ENCODE assay signal across 8 mouse cellular contexts in genomic region chr2:155074766-155075330, GRCm38 (mm10). TPM values are rescaled to one million over a fixed set of nuclear protein-coding genes. Genes with fewer than 3 reads are reported as not detected.
DNase-seq lines count a peak whose midpoint lies in the region; ATAC-seq and TF ChIP-seq lines count a peak whose summit lies in the region.

No protein-coding gene starts in this region.

- no peak for ATAC-seq in CD4-positive, CD25-positive, alpha-beta regulatory T cell, adult 4 months
- ATAC-seq in liver, embryonic 11.5 days (replicated peaks; ENCODE audit: low FRiP score) = peak; percentile 21

- peak overlapping the region; percentile 94 for H3K9ac ChIP-seq in liver, embryonic 11.5 days (ENCODE audit: low read depth, low read length)

- H3K27ac ChIP-seq in spleen, adult 2 months (ENCODE audit: insufficient read depth, low read length) = 0 out of 2 replicates have a peak overlapping the region, but pooled peaks have one; percentile 58
- H3K27ac ChIP-seq in liver, embryonic 11.5 days (ENCODE audit: low read depth, low read length) = peak overlapping the region; percentile 60
- peak overlapping the region; percentile 64 for H3K27ac ChIP-seq in small intestine, adult 2 months (ENCODE audit: insufficient read depth, low read depth, low read length)

- TF ChIP-seq CTCF in spleen, adult 2 months (IDR thresholded peaks at IDR 0.05; ENCODE audit: extremely low read depth, insufficient read depth, insufficient read length, insufficient replicate concordance) = no peak
- TF ChIP-seq CTCF in small intestine, adult 2 months (IDR thresholded peaks at IDR 0.05; ENCODE audit: extremely low read depth, insufficient read length, insufficient replicate concordance, low read depth, low read length) = no peak

- DNase-seq in CD4-positive, CD25-positive, alpha-beta regulatory T cell, adult 2 months (ENCODE audit: low read depth, low spot score) = peak; percentile 34
- DNase-seq in spleen, adult 2 months (ENCODE audit: low read depth in 1 of 2, low spot score in 2 of 2) = no peak
- DNase-seq in spleen, postnatal 36 days (ENCODE audit: low spot score in 2 of 2) = no peak
- peak; percentile 57 for DNase-seq in forelimb bud, embryonic 11.5 days (ENCODE audit: low read depth, low spot score)
- peak; percentile 47 for DNase-seq in liver, embryonic 11.5 days (ENCODE audit: low spot score)
- no peak for DNase-seq in gastrocnemius, adult 8-10 months (ENCODE audit: low spot score in 2 of 2)

- H3K4me2 ChIP-seq in liver, embryonic 11.5 days = peak overlapping the region; percentile 67

- no peak for TF ChIP-seq POLR2A in spleen, adult 2 months (IDR thresholded peaks at IDR 0.05; ENCODE audit: low read depth, low read length)
- TF ChIP-seq POLR2A in small intestine, adult 2 months (IDR thresholded peaks at IDR 0.05; ENCODE audit: low read depth, low read length) = no peak

- H3K4me1 ChIP-seq in spleen, adult 2 months (ENCODE audit: control insufficient read depth, insufficient read depth, insufficient read length) = peaks cover 7% of the 10 kb centered on the region; the same call in 1 of the 2 replicates
- peaks cover 23% of the 10 kb centered on the region for H3K4me1 ChIP-seq in liver, embryonic 11.5 days (replicated peaks; ENCODE audit: control insufficient read depth, insufficient read depth, low read length)
- H3K4me1 ChIP-seq in small intestine, adult 2 months (ENCODE audit: control insufficient read depth, insufficient read depth, insufficient read length, low read length) = peaks cover 19% of the 10 kb centered on the region; the same call in 1 of the 2 replicates

- H3K4me3 ChIP-seq in spleen, adult 2 months (ENCODE audit: extremely low read depth, insufficient read depth, insufficient read length) = peak overlapping the region; percentile 86
- H3K4me3 ChIP-seq in liver, embryonic 11.5 days (ENCODE audit: low read depth, low read length) = peak overlapping the region; percentile 80
- peak overlapping the region; percentile 88 for H3K4me3 ChIP-seq in small intestine, adult 2 months (ENCODE audit: low read depth, low read length)

- H3K27me3 ChIP-seq in spleen, adult 2 months (ENCODE audit: control insufficient read depth, insufficient read depth, low read length) = no peaks in the 10 kb centered on the region
- no peaks in the 10 kb centered on the region for H3K27me3 ChIP-seq in liver, embryonic 11.5 days (replicated peaks; ENCODE audit: control insufficient read depth, insufficient read depth, low read length)
- H3K27me3 ChIP-seq in small intestine, adult 2 months (ENCODE audit: control insufficient read depth, insufficient read depth, low read length) = no peaks in the 10 kb centered on the region

- no peaks in the 10 kb centered on the region for H3K36me3 ChIP-seq in spleen, adult 2 months (ENCODE audit: control insufficient read depth, insufficient read depth, low read length)
- no peaks in the 10 kb centered on the region for H3K36me3 ChIP-seq in liver, embryonic 11.5 days (ENCODE audit: control insufficient read depth, insufficient read depth, low read length)
- no peaks in the 10 kb centered on the region for H3K36me3 ChIP-seq in small intestine, adult 2 months (ENCODE audit: control insufficient read depth, insufficient read depth, low read length)

- 43% methylated on average over 12 of the region's 12 CpGs for WGBS in spleen, adult 2 months
- WGBS in liver, embryonic 11.5 days = 16% methylated on average over 12 of the region's 12 CpGs
- 17% methylated on average over 12 of the region's 12 CpGs for WGBS in small intestine, adult 2 months

- H3K9me3 ChIP-seq in liver, embryonic 11.5 days (ENCODE audit: control insufficient read depth, low read length) = no peaks in the 10 kb centered on the region

RNA-seq across cellular contexts. Expression of gene Ahcy, which starts 0.6 kb away (rescaled TPM):
- 10 to 100 TPM; 23.7 to 49.5 TPM for polyA plus RNA-seq in CD4-positive, CD25-positive, alpha-beta regulatory T cell, adult 4 months (2017; shearing (Covaris generic))
- polyA plus RNA-seq in spleen, adult 2 months (2012; rRNA removed) = 44.2 and 44.5 TPM in 2 replicates
- polyA plus RNA-seq in liver, embryonic 11.5 days (2014; fragmentation: Nextera tagmentation; extraction: Ambion mirVana) = 107 and 114 TPM in 2 replicates
- 76.5 and 98.7 TPM in 2 replicates for polyA plus RNA-seq in small intestine, adult 2 months (2012; rRNA removed)
- total RNA-seq in gastrocnemius, adult 8-10 months (2022) = 10 to 100 TPM; 15.6 to 19.5 (median 18.7) TPM

RNA-seq across cellular contexts. Expression of gene Gm14226, which starts 56.8 kb away (rescaled TPM):
- not detected for polyA plus RNA-seq in CD4-positive, CD25-positive, alpha-beta regulatory T cell, adult 4 months (2017; shearing (Covaris generic))
- 2.5 and 3.2 TPM in 2 replicates for polyA plus RNA-seq in spleen, adult 2 months (2012; rRNA removed)
- 1.8 and 3.1 TPM in 2 replicates for polyA plus RNA-seq in liver, embryonic 11.5 days (2014; fragmentation: Nextera tagmentation; extraction: Ambion mirVana)
- polyA plus RNA-seq in small intestine, adult 2 months (2012; rRNA removed) = not detected in 2 replicates
- not detected for total RNA-seq in gastrocnemius, adult 8-10 months (2022)

RNA-seq across cellular contexts. Expression of gene Itch, which starts 58.5 kb away (rescaled TPM):
- polyA plus RNA-seq in CD4-positive, CD25-positive, alpha-beta regulatory T cell, adult 4 months (2017; shearing (Covaris generic)) = 10 to 100 TPM; 59.5 to 81.1 TPM
- polyA plus RNA-seq in spleen, adult 2 months (2012; rRNA removed) = 6.9 and 7.1 TPM in 2 replicates
- 38.7 and 39.7 TPM in 2 replicates for polyA plus RNA-seq in liver, embryonic 11.5 days (2014; fragmentation: Nextera tagmentation; extraction: Ambion mirVana)
- 2.6 and 9.6 TPM in 2 replicates for polyA plus RNA-seq in small intestine, adult 2 months (2012; rRNA removed)
- 10 to 100 TPM; 14.1 to 20.7 (median 18.0) TPM for total RNA-seq in gastrocnemius, adult 8-10 months (2022)

Comparison
In these comparisons a context has a peak if more than half of its experiments do, and no peak if none do; other contexts are left out.
1. DNase-seq: peak in CD4-positive, CD25-positive, alpha-beta regulatory T cell, adult 2 months (single experiment), forelimb bud, embryonic 11.5 days (single experiment) and liver, embryonic 11.5 days (single experiment); none in spleen, adult 2 months (0 of 2), spleen, postnatal 36 days (0 of 2) and gastrocnemius, adult 8-10 months (0 of 2).
2. Peak in every context shown above with its lines, with median percentiles within 50 percentile points of each other: H3K27ac ChIP-seq and H3K4me3 ChIP-seq.